Mouse (Mus musculus) cerebellum, adult 2 months (tissue): ENCODE data around the gene Btd.

Source experiments
- CTCF ChIP-seq: fragments of 200-500 bp; IDR thresholded peaks from 2 replicates; pipeline ENCODE4 v1.5.1; 2011; ENCODE audit warnings: low read depth, mild to moderate bottlenecking, control low read depth, low read length, moderate library complexity, borderline replicate concordance; ENCODE audit not compliant: insufficient read depth
- POLR2A ChIP-seq: fragments of 200-500 bp; IDR thresholded peaks from 2 replicates; pipeline ENCODE4 v1.6.1; 2011; ENCODE audit warnings: low read length, control low read depth, borderline replicate concordance; ENCODE audit not compliant: insufficient read depth

DNA sequence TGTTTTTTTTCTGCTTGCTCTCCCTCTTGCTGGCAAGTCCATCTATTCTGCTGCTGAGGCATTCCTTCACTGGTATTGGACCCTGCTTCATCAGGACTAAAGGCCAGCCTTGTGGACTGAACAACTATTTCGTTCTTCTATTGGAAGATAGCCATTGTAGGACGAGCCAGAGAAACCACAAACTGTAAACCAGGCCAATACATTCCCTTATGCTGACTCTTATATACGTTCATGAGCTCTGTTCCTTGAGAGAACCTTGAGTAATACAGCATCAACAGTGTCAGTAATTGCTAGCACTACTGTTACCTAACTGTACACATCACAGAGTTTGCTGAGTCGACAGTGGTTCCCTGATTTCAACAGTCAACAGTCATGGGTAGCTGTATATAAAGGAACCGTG lies 27.2 kb upstream of the Btd start:
- TF ChIP-seq CTCF (no peak), POLR2A (no peak)
